Mouse (Mus musculus): Measurements from ENCODE around the gene Sesn1.

- TF ChIP-seq CTCF (IDR thresholded peaks at IDR 0.05; ENCODE audit: low read depth) (no peak), EP300 (IDR thresholded peaks at IDR 0.05; ENCODE audit: low read depth) (no peak)
Observed at GRCm38 (mm10) chr10:41926726-41927125, 117.0 kb downstream of the Sesn1 start.

All from liver, postnatal 0 days (tissue).